Mouse (Mus musculus) G1E (cell line): ENCODE data around the gene Mroh7.

ENCODE experiments used
- CTCF ChIP-seq: IDR thresholded peaks from 2 replicates; pipeline ENCODE4 v1.5.1; 2012; ENCODE audit warnings: low read depth, low read length, inconsistent platforms, mixed read lengths
- POLR2AphosphoS5 ChIP-seq: IDR thresholded peaks from 2 replicates; pipeline ENCODE4 v1.6.1; 2012; ENCODE audit warnings: low read depth, low read length, inconsistent platforms; ENCODE audit not compliant: insufficient replicate concordance

DNA sequence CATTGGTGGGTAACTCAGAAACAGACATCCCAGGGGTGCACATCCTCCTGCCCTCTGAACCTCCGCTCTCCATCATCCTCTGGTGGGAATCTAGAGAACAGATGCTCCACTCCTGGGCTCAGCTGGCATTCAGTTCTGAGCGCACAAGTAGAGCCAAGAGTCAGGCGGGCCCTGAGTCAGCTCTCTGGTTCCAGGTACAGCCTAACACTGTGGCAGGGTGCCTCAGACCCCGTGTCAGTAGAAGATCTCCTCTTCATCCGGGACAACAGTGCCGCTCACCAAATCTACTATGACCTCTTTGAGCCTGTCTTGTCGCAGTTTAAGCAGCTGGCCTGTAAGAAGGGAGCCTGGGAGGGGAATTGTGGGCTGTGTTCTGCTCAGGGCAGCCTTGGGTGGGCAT is 15.1 kb upstream of the Mroh7 start:
- TF ChIP-seq CTCF (no peak), POLR2AphosphoS5 (no peak)
